Mouse (Mus musculus) intestine, embryonic 15.5 days (tissue): ENCODE data around the gene Adarb1. TPM values are rescaled to one million over a fixed set of nuclear protein-coding genes. Genes with fewer than 3 reads are reported as not detected.

Experiments
- ATAC-seq: fragments of 200-750 bp; cut with Nextera tagmentation; 2 replicates; pipeline ENCODE4 v1.8.0; 2017; ENCODE audit warnings: moderate TSS enrichment, moderate library complexity
- H3K27ac ChIP-seq: fragments of 300-500 bp; sonication (generic); 2 replicates; pipeline ENCODE4 v1.5.1; 2015; ENCODE audit warnings: mild to moderate bottlenecking, inconsistent platforms
- H3K27me3 ChIP-seq: fragments of 300-500 bp; sonication (generic); replicated peaks from 2 replicates; pipeline ENCODE4 v1.6.1; 2015; ENCODE audit warnings: inconsistent platforms
- H3K36me3 ChIP-seq: fragments of 300-500 bp; sonication (generic); 2 replicates; pipeline ENCODE4 v1.6.1; 2015; ENCODE audit warnings: inconsistent platforms
- H3K4me1 ChIP-seq: fragments of 300-500 bp; sonication (generic); replicated peaks from 2 replicates; pipeline ENCODE4 v1.6.1; 2015; ENCODE audit warnings: inconsistent platforms
- H3K4me2 ChIP-seq: fragments of 300-500 bp; sonication (generic); replicated peaks from 2 replicates; pipeline ENCODE4 v1.6.1; 2015; ENCODE audit warnings: mild to moderate bottlenecking, inconsistent platforms
- H3K4me3 ChIP-seq: fragments of 300-500 bp; sonication (generic); replicated peaks from 2 replicates; pipeline ENCODE4 v1.5.1; 2015; ENCODE audit warnings: inconsistent platforms
- H3K9ac ChIP-seq: fragments of 300-500 bp; sonication (generic); 2 replicates; pipeline ENCODE4 v1.6.1; 2015; ENCODE audit warnings: inconsistent platforms
- H3K9me3 ChIP-seq: fragments of 300-500 bp; sonication (generic); 2 replicates; pipeline ENCODE4 v1.6.1; 2016; ENCODE audit warnings: inconsistent platforms
- WGBS: fragments of 180-500 bp; shearing (Covaris S2); methylation state at CpG from one replicate; pipeline ENCODE4 v1.1.7; 2015; 5-methylcytosine and 5-hydroxymethylcytosine counted together
- polyA plus RNA-seq: library from polyadenylated mRNA; unstranded; fragments of >200 nt; fragmentation: Nextera tagmentation; extraction: Ambion mirVana; gene quantifications from 2 replicates; pipeline ENCODE4 v1.2.1, GENCODE M21; 2015

The Adarb1 gene
- polyA plus RNA-seq, 1 experiment from 2014 or later = 5.8 TPM

DNA sequence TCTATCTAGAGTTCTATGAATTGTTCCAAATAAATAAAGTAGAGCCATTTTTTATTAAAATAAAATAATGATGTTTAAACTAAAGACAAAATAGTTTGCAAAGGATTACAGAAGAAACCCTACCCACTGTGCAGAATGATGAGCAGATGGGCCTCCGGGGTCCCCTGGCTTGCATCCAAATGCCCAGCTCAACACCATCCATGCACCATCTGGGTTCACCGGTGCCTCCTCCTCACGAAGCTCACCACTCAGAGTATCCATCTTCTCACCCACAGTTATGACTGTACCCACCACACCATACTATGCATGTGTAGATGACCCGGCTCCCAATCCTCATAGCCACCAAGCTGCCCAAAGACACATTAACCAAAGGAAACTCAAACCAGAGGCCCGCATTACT lies 18.1 kb downstream of the Adarb1 start:
- H3K4me3 ChIP-seq = no peak overlapping the region
- H3K4me1 ChIP-seq = no peaks in the 10 kb centered on the region
- H3K27me3 ChIP-seq = no peaks in the 10 kb centered on the region
- H3K36me3 ChIP-seq = no peaks in the 10 kb centered on the region
- WGBS = 84% methylated on average over 5 of the region's 5 CpGs
- ATAC-seq = no peak
- H3K9me3 ChIP-seq = no peaks in the 10 kb centered on the region
- H3K9ac ChIP-seq = no peak overlapping the region
- no peak overlapping the region for H3K27ac ChIP-seq
- H3K4me2 ChIP-seq = no peak overlapping the region

DNA sequence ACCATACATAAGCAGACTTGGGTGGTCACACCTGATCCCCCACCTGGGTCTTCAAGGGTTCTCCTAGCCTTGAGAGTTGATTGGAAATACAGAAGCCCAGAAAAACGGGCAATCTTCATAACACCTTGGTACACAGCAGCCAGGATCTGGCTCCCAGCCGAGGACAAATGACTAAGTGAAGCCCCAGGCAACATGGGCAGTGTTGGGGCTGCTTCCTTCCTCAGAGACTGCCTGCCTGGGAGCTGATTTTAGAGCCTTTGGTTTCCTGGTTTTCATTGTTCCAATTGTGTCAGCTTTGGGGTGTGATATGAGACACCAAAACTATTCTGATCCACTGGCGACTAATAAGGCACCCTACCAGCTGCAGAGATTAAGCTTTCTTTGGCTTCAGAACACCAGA lies 20.0 kb downstream of the Adarb1 start:
- no peaks in the 10 kb centered on the region for H3K4me1 ChIP-seq
- no peak for ATAC-seq

GRCm38 (mm10) chr10:77397056-77397642 lies 20.9 kb downstream of the Adarb1 start:
- Histone ChIP-seq H3K9ac (no peak overlapping the region), H3K4me1 (no peaks in the 10 kb centered on the region), H3K27ac (no peak overlapping the region), H3K27me3 (no peaks in the 10 kb centered on the region), H3K9me3 (no peaks in the 10 kb centered on the region), H3K36me3 (no peaks in the 10 kb centered on the region), H3K4me2 (no peak overlapping the region), H3K4me3 (no peak overlapping the region)
- 69% methylated on average over 6 of the region's 6 CpGs for WGBS
- no peak for ATAC-seq

More for the DNA sequence above, 20.0 kb downstream of the Adarb1 start:
- H3K4me2 ChIP-seq = no peak overlapping the region
- H3K9ac ChIP-seq = no peak overlapping the region
- H3K4me3 ChIP-seq = no peak overlapping the region
- no peaks in the 10 kb centered on the region for H3K27me3 ChIP-seq
- no peaks in the 10 kb centered on the region for H3K9me3 ChIP-seq
- no peak overlapping the region for H3K27ac ChIP-seq
- 60% methylated on average over 3 of the region's 3 CpGs for WGBS
- H3K36me3 ChIP-seq = no peaks in the 10 kb centered on the region

DNA sequence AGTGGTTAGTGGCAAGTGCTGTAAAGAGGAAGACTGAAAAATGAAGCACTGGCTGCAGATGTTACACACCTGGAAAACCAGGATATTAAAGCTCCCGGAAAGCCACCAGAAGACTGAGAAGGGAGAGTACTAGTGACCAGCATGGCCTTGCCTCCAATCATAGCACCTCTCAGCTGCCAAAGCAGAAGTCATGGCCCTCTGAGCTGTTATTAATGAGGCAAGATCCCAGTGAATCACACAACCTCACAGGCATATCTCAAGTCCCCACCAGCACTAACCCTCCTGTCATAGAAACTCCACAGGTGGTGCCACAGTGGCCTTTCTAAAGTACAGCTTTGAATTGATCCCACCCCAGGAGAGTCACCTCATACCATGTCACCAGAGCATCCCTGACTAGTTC lies 22.1 kb downstream of the Adarb1 start:
- H3K36me3 ChIP-seq = no peaks in the 10 kb centered on the region
- H3K4me1 ChIP-seq = no peaks in the 10 kb centered on the region
- no peaks in the 10 kb centered on the region for H3K27me3 ChIP-seq
- no peaks in the 10 kb centered on the region for H3K9me3 ChIP-seq
- H3K4me3 ChIP-seq = no peak overlapping the region
- H3K4me2 ChIP-seq = no peak overlapping the region
- 100% methylated on average over 1 of the region's 1 CpGs for whole genome bisulfite sequencing
- H3K27ac ChIP-seq = no peak overlapping the region
- H3K9ac ChIP-seq = no peak overlapping the region
- no peak for ATAC-seq

- H3K4me3 ChIP-seq = no peak overlapping the region
- H3K4me2 ChIP-seq = no peak overlapping the region
- H3K9ac ChIP-seq = no peak overlapping the region
- H3K9me3 ChIP-seq = no peaks in the 10 kb centered on the region
- H3K36me3 ChIP-seq = no peaks in the 10 kb centered on the region
- no peaks in the 10 kb centered on the region for H3K27me3 ChIP-seq
- H3K4me1 ChIP-seq = no peaks in the 10 kb centered on the region
- 81% methylated on average over 6 of the region's 6 CpGs for WGBS
- H3K27ac ChIP-seq = no peak overlapping the region
- no peak for ATAC-seq
Measured at GRCm38 (mm10) chr10:77391072-77391471, 27.0 kb downstream of the Adarb1 start.

GRCm38 (mm10) chr10:77387558-77387957 lies 30.5 kb downstream of the Adarb1 start:
- H3K4me3 ChIP-seq = no peak overlapping the region
- WGBS = 90% methylated on average over 1 of the region's 1 CpGs
- H3K27ac ChIP-seq = no peak overlapping the region
- H3K36me3 ChIP-seq = no peaks in the 10 kb centered on the region
- no peak overlapping the region for H3K9ac ChIP-seq
- H3K4me2 ChIP-seq = no peak overlapping the region
- no peak for ATAC-seq
- no peaks in the 10 kb centered on the region for H3K9me3 ChIP-seq
- no peaks in the 10 kb centered on the region for H3K4me1 ChIP-seq
- H3K27me3 ChIP-seq = no peaks in the 10 kb centered on the region

DNA sequence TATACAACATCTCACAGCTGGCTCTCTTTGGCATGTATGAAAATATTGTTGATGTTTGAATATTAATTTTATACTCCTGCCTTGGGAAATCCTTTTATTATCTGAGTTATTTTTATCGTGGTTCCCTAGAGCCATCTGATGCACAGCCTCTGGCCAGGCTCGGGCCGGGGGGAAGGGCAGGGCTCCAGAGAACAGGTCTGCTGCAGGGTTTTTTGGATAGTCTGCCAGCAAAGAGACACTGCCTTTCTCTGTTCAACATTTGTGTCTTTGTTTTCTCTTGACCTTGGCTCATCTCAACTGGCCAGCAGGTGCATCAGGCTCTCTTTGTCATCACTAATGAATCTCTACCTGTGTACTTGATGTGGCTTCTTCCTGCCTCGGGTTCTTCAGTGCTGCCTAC lies 32.3 kb downstream of the Adarb1 start:
- WGBS = 70% methylated on average over 4 of the region's 4 CpGs
- no peaks in the 10 kb centered on the region for H3K36me3 ChIP-seq
- no peaks in the 10 kb centered on the region for H3K9me3 ChIP-seq
- H3K4me3 ChIP-seq = no peak overlapping the region
- H3K27ac ChIP-seq = no peak overlapping the region
- no peak overlapping the region for H3K4me2 ChIP-seq
- no peaks in the 10 kb centered on the region for H3K4me1 ChIP-seq
- H3K27me3 ChIP-seq = no peaks in the 10 kb centered on the region
- H3K9ac ChIP-seq = no peak overlapping the region
- ATAC-seq = no peak

- WGBS = 86% methylated on average over 8 of the region's 8 CpGs
- Histone ChIP-seq H3K4me3 (no peak overlapping the region), H3K27me3 (no peaks in the 10 kb centered on the region), H3K36me3 (no peaks in the 10 kb centered on the region), H3K27ac (no peak overlapping the region), H3K9ac (no peak overlapping the region), H3K4me2 (no peak overlapping the region), H3K9me3 (no peaks in the 10 kb centered on the region), H3K4me1 (no peaks in the 10 kb centered on the region)
- no peak for ATAC-seq
Measured at GRCm38 (mm10) chr10:77383045-77383444, 35.0 kb downstream of the Adarb1 start.

GRCm38 (mm10) chr10:77381191-77381590 lies 36.9 kb downstream of the Adarb1 start:
- no peaks in the 10 kb centered on the region for H3K36me3 ChIP-seq
- no peak for ATAC-seq
- H3K9me3 ChIP-seq = no peaks in the 10 kb centered on the region
- no peaks in the 10 kb centered on the region for H3K4me1 ChIP-seq
- H3K4me3 ChIP-seq = no peak overlapping the region
- no peaks in the 10 kb centered on the region for H3K27me3 ChIP-seq
- no peak overlapping the region for H3K27ac ChIP-seq
- H3K4me2 ChIP-seq = no peak overlapping the region
- H3K9ac ChIP-seq = no peak overlapping the region
- WGBS = 46% methylated on average over 2 of the region's 2 CpGs

GRCm38 (mm10) chr10:77380716-77381115 lies 37.4 kb downstream of the Adarb1 start:
- Histone ChIP-seq H3K9me3 (no peaks in the 10 kb centered on the region), H3K27ac (no peak overlapping the region), H3K4me3 (no peak overlapping the region), H3K4me1 (no peaks in the 10 kb centered on the region), H3K9ac (no peak overlapping the region), H3K4me2 (no peak overlapping the region), H3K36me3 (no peaks in the 10 kb centered on the region), H3K27me3 (no peaks in the 10 kb centered on the region)
- 74% methylated on average over 6 of the region's 6 CpGs for WGBS
- ATAC-seq = no peak

GRCm38 (mm10) chr10:77379199-77379598 lies 38.9 kb downstream of the Adarb1 start:
- Histone ChIP-seq H3K4me1 (no peaks in the 10 kb centered on the region), H3K4me2 (no peak overlapping the region), H3K27me3 (no peaks in the 10 kb centered on the region), H3K4me3 (no peak overlapping the region), H3K27ac (no peak overlapping the region), H3K36me3 (no peaks in the 10 kb centered on the region), H3K9me3 (no peaks in the 10 kb centered on the region), H3K9ac (no peak overlapping the region)
- no peak for ATAC-seq
- 95% methylated on average over 4 of the region's 4 CpGs for WGBS

GRCm38 (mm10) chr10:77376056-77376455 lies 42.0 kb downstream of the Adarb1 start:
- no peaks in the 10 kb centered on the region for H3K27me3 ChIP-seq
- H3K4me2 ChIP-seq = no peak overlapping the region
- ATAC-seq = no peak
- no peak overlapping the region for H3K4me3 ChIP-seq
- H3K9me3 ChIP-seq = no peaks in the 10 kb centered on the region
- no peak overlapping the region for H3K9ac ChIP-seq
- WGBS = 71% methylated on average over 1 of the region's 1 CpGs
- H3K4me1 ChIP-seq = no peaks in the 10 kb centered on the region
- no peaks in the 10 kb centered on the region for H3K36me3 ChIP-seq
- H3K27ac ChIP-seq = no peak overlapping the region

DNA sequence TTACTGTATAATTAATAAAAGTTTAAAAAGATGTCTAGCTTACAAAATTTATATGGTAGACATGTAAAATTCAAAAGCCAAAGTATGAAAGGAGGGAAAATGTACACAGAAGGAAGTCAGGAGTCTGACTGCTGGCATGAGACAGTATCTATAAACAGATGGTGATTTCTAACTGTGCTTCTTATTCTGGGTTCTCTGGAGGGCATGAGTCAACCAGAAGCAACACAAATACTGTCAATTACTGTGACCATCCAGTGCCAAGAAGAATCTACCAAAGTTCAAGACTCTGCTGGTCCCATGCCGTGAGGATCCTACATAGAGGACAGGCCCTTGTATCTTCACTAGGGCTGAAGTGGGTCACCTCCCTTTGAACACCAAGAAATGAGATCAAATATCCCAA lies 43.1 kb downstream of the Adarb1 start:
- no peaks in the 10 kb centered on the region for H3K9me3 ChIP-seq
- no peak overlapping the region for H3K4me3 ChIP-seq
- WGBS = 79% methylated on average over 1 of the region's 1 CpGs
- no peaks in the 10 kb centered on the region for H3K4me1 ChIP-seq
- no peak overlapping the region for H3K27ac ChIP-seq
- no peaks in the 10 kb centered on the region for H3K27me3 ChIP-seq
- ATAC-seq = no peak
- H3K9ac ChIP-seq = no peak overlapping the region
- no peaks in the 10 kb centered on the region for H3K36me3 ChIP-seq
- H3K4me2 ChIP-seq = no peak overlapping the region
